Mouse (Mus musculus): ENCODE data around the gene Serinc5.
"Not testable (repeated sequence)": the region's sequence is repeated elsewhere in the genome, so short reads cannot be mapped to it uniquely, and the experiment has no call there.

The Serinc5 gene

DNA sequence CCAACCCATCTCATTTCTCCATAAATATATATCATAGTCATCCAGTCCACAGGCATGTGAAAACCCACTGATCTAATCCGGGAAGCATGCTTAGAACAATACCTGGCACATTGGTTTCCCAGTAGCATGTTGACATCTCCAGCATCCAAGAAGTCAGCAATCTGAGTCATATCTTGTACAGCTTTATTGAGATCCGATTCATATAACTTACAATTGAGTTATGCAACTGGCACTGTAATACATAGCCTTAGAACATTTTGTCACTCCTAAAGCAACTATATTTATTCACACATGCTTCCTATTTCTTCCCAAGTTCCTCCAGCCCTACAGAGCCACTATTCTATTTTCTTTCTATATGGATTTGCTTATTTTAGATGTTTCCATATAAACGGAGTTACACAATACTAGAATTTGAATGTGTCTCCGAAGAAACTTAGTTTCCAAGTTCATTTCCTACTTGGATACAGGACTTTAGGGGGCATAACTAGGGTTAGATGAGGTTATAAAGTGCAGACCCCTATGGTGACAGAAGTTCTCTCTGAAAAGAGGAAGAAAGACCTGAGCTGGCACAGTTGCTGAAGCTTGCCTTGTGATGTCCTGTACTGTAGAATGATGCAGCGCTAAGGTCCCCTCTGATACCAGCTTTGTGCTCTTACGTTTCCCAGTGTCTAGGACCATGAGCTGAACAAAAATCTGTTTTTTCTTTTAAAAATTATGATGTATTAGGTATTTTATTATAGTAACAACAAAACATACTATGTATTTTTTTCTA is 57.5 kb downstream of the Serinc5 start:
- DNase-seq: no peak

DNA sequence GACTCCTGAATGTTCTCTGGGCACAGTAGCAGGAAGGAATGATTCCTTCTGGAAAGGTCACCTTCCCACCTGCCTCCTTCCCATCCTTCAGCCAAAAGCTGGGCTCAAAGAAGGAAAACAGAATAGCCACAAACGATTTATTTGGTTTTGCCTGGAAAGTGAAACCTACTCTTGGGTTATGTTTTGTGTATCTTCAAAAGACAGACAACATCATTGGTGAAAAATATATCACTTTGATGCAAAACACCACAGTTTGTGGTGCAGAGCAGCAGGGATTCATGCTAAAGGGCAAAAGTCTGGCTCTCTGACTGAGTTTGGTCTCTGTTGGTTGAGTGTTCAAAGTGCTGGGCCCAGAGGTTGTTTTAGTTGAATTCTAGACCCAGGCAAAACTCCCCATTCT is 60.8 kb downstream of the Serinc5 start:
- no peak for DNase-seq

DNA sequence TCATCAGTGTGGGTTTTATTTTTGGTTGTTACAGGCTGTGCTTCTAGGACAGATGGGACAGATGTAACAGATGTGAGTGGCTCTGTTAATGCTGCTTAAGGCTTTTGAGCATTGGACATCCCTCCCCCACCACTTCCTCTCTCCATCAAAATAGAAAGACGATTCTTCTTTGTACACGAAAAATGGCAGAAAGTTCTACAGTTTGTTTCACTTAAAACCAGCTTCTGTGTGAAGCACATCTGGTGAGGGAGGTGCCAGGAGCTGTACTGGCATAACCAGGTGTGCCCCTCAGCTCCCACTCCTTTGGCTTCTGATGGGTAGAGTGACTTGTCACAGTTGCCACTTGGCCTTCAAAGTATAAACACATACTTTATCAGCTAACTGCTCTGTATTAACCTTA is 63.8 kb downstream of the Serinc5 start:
- DNase-seq: peak; percentile 59

DNA sequence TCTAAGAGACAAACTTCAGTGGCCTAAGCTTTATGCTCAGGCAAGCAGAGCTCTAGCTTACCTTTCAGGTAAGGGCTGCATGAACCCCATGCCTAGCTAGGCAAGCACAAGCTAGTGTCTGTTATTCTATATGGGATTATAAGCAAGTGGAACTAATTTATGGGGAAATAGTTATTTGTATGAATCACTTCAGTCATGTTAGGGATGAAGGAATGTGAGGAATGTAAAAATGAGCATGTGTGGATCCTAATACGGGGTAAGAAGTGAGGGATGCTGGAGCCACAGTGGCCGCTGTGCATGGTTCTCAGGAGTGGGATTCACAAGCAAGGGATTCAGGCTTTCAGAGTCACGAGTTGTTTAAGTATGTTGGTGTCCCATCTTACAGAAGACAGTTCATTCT is 64.4 kb downstream of the Serinc5 start:
- DNase-seq: no peak

DNA sequence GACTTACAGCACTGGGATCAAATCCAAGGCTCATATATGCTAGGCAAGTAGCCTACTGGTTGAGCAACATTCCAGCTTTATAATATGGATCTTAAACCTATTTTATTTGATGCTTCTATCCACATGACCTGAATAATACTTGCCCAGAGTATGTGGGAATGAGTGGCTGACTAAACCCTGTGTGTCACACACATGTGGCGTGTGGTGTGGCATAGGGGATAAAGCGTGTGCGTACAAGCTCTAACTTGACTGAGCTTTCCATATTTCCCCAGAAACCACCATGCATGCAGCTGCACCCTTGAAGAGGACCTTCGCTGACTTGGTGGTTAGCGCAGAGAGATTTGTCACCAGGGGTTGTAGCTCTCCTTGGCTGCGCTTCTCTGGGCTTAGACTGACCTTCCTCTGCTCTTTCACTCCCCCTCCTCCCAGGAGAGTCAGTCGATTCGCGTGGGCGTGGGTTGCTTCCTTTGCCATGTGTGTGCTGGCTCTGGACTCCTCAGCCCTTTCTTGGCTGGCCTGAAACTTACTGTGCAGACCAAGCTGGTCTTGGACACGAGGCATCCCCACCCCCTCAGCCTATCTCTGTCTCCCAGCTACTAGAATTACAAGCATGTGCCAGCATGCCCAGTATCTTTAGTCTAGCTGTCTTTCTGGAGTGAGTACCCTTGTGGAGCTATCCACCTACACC is 65.2 kb downstream of the Serinc5 start:
- peak; percentile 30 for DNase-seq

DNA sequence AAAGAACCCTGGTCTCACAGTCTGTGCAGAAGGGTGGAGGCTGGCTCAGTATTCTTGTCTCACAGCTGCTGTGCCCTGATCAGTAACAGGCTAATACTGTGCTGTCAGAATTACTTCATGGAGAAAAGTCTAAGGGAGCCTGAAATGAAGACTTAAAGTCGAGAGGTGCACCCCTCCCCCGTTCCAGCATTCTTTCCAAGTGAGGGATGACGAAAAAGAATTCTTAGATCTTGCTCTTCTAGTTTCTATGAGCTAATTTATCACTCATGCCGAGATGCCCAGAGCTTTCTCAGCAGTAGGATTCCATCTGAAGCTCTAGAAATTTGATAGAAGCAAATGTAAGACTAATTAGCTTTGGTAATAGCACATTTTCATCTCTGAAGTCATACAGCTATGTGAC is 66.8 kb downstream of the Serinc5 start:
- DNase-seq: no peak

DNA sequence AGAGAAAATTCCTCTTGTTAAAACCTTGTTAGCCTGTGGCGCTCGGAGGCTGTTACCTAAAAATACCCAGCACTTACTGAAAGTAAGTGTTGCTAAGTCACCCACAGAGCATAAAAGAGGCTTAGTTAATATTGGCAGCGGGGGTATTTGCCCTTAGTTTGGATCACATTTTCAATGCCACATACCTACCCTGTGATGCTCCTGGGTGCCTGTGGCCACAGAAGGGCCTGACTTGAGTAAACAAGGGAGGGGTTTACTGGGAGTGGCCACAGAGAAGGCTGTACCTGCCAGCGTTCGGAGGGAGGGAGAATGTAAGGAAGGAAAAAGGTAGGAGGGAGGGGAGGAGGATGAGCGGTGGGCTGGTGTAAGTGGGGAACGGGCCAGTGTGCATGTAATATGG is 68.8 kb downstream of the Serinc5 start:
- DNase-seq: no peak

DNA sequence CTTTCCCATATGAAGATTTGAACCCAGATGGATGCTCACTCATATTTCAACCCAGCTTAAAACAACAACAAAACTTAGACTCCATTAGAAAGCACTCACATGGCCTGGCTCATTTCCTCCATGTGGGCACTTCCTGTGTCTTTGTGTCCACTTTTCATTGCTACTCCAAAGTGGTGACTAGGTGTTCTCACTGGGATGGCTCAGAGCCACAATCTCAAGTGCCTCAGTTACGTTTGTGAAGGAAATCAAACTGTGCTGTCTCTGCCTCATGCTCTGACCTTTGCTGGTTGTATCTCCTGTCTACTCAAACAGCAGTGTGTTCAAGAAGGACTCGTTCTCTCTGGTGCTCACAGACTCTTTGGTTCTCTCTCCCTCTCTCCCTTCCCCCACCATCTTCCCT is 70.7 kb downstream of the Serinc5 start:
- DNase-seq: no peak

DNA sequence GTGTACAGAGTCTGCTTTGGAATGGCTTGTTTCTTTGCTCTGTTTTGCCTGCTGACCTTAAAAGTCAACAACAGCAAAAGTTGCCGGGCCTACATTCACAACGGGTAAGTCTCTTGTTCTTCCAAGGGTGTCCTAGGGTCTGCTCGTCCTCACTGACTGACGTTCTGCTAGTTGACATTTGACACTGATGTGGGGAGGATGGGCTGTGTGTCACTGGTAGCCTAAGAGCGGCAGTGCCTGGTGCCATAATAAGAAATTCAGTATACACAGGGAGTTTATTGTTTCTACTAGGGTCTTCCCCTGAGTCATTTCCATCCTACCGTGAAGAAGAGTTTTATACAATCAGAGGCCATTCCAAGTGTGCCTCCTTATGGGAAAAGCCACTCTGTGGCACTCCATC is 71.9 kb downstream of the Serinc5 start:
- DNase-seq: no peak

DNA sequence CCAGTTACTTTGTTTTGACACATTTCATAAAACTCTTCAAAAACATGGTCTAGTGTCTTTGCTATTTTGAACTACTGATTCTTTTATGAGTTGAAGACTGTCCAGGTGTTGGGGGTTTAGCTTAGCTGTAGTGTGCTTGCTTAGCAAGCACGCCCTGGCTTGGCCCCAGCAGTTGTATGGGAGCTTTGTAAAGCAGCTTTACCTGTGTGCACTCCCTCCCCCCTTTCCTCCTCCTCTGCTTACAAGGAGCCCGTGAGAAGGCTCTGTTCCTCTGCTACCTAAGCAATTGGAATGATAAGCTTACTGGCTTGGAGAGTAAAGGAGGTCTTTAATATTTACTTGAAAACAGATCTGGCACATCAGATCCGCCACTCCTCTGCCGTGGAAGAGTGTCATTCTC is 72.6 kb downstream of the Serinc5 start:
- DNase-seq: peak; percentile 40

DNA sequence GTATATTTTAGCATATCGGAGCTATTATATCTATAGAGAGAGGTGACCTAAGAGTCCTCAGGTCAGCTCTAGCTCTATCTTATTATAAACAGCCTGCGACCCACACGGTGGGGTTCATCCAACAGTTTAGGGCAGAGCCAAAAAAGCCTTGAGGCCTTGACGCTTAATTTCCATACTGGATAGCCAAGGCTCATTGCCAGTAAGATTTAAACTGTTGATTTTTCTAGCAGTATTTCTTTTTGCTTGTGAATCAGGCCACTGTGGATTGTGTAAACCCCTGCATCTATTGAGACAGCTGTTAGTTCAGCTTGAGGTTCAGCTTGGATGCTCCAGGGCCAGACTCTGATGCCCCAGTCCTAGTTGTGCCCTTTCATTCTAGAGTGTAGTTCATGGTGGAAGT is 73.4 kb downstream of the Serinc5 start:
- DNase-seq: no peak

DNA sequence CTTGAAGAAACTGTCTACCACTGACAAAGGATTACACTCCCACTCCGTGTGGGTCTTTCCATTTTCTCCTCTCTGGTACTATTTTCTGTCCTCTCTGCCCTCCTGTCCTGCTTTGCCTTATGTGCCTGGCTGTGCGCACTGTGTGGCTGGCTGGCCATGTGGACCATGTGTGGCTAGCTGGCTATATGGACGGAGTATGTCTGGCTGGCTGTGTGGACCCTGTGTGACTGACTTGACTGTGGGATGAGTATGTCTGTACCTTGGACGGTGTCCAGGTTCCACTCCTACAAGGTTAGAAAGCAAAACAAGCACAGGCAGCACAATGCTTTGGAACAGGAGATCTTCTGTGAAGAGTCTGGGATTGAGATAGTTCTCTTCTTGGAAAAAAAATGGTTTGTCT is 74.4 kb downstream of the Serinc5 start:
- no peak for DNase-seq

DNA sequence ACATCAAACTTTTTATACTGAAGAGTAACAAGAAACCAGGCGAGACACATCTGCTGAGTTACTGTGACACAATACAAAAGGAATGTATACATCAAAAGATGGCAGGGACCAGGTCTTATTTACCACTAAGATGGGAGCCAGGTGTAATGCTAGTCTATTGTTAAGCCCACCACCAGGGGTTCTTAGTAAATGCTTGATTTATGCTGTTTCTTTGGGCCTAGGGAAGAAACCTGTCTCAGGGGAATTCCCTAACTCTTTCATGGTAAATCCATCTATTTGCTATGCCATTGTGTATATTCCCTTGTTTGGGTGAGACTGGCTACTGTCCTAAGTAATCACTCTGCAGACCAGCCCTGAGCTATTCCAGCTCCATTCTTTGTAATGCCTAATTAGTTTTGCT is 76.3 kb downstream of the Serinc5 start:
- not testable (repeated sequence) for DNase-seq

DNA sequence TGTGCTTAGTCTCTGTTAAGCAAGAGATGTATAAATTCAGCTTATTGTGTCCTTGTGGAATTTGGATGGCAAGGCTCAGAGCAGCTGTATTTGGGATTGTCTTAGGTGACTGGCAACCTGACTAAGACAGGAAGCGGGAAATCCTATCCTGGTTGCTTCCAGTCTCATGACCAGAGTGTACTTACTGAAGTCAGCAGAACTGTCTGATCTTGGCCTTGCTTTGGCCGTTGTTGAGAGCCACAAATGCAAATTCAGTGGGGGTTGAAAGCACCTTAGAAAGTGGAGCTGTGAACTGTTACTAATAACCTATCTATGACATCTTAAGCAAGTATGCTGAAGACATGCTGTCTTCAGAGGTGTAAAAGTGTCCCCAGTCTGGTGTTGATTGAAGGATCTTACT is 78.2 kb downstream of the Serinc5 start:
- no peak for DNase-seq

DNA sequence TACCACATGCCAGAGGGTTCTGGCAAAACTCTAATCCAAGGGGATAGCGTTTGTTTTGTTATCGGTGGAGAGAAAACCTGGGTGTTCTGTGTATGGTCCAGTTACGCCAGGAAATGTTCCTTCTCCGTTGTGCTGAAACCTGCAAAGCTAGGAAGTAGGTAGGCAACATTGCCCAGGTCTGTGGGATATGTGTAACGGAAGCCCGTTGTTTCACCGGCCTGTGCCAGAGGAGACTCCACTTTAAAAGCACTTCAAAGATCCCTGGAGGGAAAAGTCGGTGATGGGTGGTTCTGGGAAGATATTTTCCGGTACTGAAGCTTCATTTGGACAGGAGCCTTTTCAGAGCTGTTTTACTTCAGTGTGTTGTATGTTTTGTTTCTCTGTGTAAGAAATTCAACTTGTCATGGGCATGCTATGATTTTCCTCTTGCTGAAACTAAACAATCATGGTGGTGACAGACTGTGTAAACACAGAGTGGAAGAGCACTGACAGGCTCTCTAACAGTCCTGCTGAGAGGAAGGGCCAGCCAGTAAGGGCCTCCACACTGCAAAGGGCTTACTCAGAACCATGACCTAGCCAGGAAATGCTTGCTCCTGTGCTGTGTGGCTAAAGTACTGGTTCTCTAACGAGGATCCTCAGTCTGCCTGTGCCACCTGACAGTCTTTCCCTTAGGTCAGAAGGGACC is 83.1 kb downstream of the Serinc5 start:
- no peak for DNase-seq

DNA sequence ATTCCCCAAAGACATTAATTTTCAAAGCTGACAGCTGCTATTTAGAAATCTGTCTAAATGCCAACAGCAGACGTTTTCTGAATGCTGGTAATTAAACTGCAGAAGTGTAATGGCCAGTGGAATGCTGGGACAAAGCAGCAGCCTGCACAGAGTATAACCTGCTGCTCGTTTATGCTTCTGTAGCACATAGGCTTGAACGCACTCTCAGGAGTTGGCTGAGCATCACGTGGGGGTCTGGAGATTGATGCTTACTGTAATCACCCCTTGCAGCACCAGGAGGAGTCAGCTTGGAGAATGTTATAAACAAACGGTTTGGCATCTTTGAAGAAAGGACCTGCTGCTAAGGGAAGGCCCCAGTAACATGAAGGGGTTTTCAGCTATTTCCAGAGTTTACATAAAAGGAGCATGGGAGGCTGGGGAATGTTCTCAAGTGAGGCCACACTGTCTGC is 85.6 kb downstream of the Serinc5 start:
- no peak for DNase-seq

DNA sequence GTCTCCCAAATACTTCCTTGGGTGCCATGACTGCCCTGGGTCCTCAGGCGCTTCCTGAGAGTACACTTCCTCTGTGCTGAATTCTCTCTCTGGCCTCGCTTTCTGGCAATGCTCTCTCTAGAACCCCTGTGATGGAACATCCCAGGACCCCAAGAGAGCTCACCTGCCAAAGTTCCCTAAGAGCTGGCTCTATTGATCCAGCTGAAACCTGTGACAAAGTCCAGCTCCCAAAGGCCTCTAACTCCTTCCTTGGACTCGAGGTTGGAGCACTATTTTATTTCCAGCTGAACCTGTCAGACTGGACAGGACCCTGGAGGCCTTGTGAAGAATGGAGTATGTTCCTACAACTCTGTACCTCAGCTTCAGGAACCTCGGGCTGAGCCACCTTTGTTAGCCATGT is 86.2 kb downstream of the Serinc5 start:
- no peak for DNase-seq

DNA sequence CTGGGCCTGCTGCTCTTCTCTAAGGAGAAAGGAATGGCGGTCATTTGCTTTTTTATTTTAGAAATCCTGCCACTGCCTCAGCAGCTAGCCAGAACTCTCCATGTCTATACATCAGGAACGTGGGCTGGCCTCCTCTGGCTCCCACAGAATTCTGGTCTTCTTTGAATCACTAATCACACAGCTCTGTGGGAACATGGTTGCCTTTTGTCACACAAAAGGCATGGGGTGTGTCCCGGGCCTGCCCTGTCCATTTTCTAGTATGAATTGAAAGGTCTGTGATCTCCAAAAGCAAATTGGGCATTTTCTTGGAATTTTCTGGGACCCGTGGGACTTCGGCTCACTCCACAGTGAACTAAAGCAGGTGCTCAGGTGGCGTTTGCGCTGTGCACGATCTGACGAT is 87.9 kb downstream of the Serinc5 start:
- DNase-seq: no peak

DNA sequence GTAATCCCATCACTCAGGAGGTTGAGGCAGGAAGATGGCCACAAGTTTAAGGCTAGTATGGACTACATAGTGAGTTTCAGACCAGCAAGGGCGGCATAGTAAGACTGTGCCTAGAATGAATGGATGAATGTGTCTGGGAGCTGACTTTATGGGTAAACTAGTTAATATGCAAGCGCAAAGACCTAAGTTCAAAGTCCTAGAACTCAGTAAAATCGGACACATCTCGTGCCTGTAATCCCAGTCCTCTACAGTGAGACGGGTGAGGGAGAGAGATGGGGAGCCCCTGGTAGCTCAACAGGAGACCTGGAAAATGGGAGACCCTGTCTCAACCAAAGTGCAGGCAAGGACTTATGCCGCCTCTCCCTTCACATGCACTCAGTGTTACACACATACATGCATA is 88.5 kb downstream of the Serinc5 start:
- DNase-seq: no peak

DNA sequence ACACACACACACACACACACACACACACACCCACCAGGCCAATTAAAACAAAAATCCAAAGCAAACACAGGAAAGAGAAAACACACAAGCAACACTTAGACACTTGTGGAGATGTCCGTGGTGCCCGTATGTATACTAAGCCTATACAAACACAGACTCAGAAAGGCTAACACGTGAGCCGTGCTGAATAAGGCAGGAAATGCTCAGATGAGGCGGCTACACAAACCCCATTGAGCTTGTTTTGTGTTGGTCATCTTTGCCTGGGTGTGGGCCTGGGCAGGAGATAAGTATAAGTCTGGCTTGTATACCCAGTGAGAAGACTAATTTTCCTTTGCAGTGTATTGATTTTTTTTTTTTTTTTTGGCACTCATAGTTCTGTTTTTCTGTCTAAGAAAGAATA is 91.1 kb downstream of the Serinc5 start:
- no peak for DNase-seq

DNA sequence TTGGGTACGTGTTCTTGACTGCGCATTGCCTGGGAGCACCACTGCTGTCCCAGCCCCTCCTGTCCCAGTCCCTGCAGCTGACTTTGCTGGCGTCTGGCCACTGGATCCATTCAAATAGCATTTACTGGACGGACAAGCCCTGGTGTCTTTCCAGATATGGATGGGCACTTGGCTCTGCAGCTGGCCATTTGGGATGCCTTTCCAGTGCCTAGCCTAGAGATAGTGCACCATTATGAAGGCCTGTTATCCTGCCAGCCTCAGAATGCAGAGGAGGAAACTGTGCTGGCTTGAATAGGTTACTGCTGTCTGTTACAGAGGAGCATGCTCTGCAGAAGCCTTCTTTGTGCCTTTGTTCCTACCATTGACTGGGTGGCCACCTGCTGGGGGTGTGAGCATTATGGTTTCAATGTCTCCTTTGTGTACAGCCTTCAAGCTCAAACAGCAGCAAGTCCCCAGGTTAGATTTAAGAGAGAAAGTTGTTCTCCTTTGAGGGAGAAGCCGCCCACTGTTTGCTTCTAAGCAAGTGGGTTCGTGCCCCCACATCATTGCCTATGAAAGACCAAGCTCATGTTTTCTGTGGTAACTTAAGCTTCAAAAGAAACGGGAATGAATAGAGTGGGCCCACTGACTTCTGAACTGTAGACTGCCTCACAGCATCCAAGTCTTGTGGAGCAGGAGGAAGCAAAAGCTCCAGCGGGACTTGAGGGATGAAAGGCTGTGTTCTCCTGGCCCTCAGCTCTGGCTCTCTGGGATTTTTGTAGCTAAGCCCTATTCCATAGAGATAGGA is 92.5 kb downstream of the Serinc5 start:
- DNase-seq: peak; percentile 74

DNA sequence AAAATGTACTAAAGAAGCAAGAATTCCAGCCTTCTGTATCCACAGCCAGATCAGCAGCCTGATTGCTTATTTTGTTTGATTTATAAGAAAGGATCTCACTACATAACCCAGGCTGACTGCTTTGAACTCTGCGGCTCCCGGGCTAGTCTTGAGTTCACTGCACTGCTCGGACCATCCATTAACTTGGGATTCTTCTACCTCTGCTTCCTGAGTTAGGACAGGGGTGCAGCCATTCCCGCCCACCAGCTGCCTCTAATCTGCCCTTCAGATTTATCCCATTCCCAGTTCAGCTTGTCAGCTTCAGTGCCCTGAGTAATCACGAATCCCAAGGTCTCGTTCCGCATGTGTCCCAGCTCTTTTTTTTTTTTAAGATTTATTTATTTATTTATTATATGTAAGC is 93.3 kb downstream of the Serinc5 start:
- DNase-seq: no peak

DNA sequence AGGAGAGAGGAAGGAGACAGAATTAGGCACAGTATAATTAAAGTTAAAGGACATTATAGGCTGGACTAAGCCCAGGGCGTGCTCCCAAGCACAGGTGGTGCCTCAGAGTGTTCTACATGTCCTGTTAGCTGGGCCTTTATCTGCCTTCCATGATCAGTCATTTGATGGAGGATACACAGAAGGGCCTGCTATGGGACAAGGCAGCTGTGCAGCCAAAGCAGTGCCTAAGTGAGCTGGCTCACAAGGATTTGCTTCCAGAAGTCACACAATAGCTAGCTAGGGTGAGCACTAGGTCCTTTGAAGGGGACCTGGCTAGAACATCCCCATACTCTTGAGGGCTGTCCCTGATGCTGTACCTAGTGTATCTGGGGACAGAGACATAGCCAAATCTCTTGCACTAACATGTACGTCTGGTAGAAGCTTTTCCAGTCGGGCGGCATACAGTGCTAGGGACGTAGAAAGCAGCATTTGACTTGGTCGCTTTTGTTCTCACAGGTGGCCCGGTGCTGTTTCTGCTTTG is 94.2 kb downstream of the Serinc5 start:
- DNase-seq: no peak
